Mouse (Mus musculus): Measurements from ENCODE around the gene Gga1.
A peak's percentile ranks its signal among the peaks of the same experiment; 100 is the strongest.
"Not testable (repeated sequence)": the region's sequence is repeated elsewhere in the genome, so short reads cannot be mapped to it uniquely, and the experiment has no call there.

Gga1 gene

DNA sequence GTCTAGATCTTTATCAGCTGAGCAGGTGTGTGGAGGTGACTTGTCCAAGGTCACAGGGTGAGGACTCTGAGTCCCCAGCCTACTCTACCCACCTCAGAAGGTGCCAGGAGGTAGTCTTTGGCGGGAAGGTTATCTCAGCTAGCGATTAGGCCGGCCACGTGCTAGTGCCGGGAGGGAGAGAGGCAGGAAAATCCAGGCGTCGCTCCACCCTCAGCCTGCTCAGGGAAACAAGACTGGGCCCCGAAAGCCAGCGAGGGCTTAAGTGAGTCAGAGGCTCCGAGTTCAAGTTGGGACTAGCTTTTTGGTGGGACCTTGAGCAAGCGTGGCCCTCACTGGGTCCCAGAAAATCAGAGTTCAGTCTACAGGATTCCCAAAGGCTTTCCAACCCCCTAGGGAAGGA, 31.7 kb upstream of the Gga1 start:
- no peak for DNase-seq (ENCODE audit: low spot score)

DNA sequence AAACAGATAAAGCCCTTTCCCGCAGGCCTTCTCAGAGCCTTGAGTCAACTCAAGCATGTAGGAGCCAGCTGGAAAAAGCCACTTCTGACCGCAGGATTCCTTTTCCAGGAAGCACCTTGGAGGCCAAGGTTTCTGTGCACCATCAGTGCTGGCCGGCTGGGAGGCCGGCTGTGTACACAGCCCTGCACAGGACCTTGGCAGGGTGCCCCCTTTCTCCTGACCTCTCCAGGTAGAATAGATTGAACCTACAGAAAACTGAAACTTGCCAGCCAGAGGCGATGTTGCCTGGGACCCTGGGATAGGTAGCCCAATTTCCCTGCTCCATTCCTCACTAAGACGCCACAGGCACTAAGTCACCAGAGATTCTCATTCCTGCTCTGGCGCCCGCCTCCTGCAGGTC, 31.1 kb upstream of the Gga1 start:
- no peak for DNase-seq (ENCODE audit: low spot score)

DNA sequence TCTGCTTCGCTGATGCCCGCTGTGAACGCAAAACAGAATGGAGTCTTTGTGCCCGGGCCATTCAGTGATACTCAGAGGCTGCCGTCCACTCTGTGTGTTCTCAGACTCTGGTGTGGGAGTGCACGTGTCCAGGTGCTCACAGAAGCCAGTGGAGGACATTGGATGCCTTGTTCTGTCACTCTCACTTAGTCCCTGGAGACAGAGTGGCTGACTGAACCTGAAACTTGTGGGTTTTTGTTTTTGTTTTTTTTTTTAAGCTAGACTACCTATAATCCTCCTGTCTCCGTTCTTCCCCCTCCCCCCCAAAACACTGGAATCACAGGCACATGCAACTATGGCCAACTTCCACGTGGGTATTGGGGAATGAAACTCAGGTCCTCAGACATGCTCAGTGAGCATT, 30.6 kb upstream of the Gga1 start:
- DNase-seq (ENCODE audit: low spot score): no peak

DNA sequence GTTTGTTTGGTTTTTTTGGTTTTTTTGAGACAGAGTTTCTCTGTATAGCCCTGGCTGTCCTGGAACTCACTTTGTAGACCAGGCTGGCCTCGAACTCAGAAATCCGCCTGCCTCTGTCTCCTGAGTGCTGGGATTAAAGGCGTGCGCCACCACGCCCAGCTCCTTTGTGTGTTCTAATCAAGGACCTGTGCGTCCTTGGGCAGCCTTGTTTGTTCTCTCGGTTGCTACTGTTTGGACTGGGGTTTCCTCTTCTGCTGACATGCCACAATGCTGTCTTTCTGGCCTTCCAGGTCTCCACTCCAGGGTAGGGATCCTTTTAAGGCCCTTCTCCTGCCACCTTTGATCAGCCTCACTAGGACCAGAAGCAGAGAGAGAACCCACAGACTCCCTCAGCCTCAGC, 30.2 kb upstream of the Gga1 start:
- not testable (repeated sequence) for DNase-seq (ENCODE audit: low spot score)

DNA sequence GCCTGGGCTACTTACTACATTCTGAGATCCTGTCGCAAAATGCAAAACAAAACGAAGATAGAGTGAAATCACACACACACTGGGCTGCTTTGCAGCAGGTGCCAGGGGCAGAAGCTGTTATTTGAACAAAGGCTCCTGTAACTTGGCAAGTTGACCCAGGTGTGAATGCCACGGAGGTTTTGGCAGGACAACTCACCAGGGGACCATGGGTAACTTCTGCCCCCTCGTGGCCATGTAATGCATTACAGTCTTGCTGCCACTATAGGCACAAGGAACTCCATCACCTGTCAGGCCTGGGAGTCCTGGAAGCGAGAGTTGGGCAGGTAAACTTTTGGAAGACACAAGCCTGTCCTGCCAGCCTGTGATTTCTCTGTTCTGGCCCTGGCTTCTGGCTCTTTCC, 28.5 kb upstream of the Gga1 start:
- DNase-seq (ENCODE audit: low spot score): peak; percentile 81

DNA sequence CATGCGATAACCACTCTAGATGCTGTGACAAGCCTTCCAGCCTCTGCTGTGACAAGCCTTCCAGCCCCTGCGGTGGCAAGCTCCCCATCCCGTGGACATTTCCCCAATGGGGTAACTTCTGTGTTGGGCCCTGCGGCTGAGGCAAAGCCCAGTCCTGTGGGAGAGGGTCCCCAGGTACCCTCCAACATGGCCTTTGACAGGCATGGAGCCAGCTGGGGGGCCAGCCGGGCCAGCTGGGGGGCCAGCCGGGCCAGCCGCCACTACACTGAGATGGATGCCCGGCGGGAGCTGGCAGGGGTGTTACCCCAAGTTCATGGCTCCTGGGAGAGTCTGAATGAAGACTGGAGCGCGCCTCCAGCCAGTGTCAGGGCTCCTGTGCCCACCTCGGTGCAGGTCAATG, 27.5 kb upstream of the Gga1 start:
- peak; percentile 41 for DNase-seq (ENCODE audit: low spot score)

DNA sequence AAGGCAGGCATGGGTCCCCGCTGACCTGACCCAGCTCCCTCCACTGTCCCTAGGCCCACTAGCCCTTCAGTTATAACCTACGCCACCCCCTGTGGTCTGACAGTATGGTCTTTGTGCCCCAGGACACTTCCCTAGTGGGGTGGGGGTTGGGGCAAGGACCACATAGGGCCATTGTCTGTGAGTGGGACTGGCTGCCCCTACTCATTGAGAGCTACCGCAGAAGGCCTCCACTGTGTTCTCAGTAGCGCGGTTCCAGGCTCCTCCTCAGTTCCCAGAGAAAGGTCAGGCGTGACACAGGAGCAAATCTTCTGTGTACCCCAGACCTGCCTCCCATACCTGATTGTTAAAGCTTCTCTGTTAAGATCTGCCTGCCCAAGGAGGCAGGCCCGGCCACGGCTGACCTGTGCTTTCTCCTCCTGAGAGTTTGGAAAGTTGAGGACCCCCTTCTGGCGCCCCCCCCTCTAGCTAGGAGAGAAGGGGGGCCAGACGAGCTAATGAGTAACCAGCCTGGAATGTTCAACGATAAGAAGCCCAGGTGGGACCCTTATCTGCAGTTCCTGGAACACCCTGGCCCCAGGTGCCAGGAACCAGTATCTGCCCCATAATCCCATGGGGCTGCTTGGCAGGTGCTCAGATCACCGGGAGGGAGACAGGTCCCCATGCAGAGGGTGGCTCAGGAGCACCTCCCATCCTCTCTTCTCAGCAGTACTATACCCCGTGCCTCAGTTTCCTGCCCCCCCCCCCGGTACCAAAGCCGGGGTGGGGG, 26.7 kb upstream of the Gga1 start:
- peak; percentile 85 for DNase-seq (ENCODE audit: low spot score)

DNA sequence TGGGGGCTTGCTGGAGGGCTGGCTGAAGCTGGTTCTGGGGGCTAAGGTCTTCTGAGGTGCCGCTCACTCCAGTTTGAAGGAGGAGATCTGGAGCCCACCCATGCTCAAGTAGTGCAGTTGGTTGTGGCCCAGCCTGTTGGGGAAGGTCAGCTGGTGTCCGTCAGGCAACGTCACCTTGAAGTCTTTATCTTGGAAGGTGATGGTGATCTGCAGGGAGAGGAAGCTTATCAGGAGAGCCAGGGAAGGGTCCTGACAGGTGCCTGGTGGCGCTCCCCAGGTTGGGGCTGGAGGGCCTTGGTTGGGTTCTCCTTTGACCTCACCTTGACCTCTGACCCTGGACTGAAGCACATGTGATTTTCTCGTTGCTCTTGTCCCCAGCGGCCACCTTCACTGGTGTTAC, 26.0 kb upstream of the Gga1 start:
- peak; percentile 72 for DNase-seq (ENCODE audit: low spot score)

DNA sequence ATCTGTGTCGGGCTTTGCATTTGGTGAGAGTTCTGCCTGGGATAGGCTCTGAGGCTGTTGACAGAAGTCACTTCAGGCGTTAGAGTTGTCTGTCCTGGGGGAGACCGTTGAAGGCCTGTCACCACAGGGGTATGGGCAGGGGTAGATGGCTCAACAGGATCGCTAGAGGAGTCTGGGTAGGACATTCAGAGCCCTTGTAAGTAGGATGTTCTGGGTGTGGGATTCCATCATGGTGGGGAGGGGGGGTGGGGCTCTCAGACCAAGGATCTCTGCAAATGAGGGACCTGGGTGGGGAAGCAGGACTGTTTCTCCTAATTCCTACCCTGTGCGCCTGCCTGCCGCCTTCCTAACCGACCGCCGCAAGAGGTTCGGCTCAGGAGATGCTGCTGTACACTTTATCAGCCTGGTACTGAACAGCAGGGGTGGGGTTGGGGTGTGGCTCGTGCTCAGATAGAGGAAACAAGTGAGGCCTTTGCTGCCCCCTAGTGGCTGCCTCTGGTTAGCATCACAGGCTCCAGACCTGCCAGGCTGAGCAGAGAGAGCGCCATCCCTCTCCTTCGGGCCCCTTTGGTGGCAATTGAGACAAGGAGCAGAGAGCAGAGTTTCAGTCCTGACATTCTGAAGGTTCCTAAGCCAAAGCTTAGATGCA, 25.4 kb upstream of the Gga1 start:
- DNase-seq (ENCODE audit: low spot score): peak; percentile 89

DNA sequence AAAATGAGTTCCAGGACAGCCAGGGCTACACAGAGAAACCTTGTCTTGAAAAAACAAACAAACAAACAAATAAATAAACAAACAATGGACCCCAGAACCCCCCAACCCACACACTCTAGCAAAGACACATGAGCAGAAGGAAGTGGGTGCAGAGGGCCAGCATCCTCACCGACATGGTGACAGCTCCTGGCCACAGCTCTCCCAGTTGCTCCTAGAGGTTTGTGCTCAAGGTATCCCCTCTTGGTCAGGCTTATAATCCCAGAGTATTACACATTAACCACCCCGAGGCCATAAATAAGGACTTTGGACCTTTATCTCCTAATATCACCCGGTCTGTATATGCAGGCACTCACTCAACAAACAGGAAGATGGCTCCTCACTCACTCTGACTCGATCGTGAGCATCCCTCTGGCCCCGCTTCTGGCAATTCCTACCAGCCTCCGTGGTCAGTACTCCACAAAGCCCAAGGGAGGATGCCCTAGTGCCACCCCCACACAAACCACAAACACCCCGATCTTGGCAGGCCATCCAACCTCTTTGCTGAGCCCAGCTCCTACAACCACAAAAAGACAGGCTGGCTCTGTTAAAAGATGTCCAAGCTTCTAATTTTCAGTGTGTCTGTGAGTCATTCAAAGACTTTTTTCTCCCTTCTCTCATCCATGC, 21.6 kb upstream of the Gga1 start, which contains the start of gene Lgals2:
Gene Lgals2 (minus strand): TSS at position 227 of the 663 bp plus-strand sequence.
- DNase-seq (ENCODE audit: low spot score): peak; percentile 71

DNA sequence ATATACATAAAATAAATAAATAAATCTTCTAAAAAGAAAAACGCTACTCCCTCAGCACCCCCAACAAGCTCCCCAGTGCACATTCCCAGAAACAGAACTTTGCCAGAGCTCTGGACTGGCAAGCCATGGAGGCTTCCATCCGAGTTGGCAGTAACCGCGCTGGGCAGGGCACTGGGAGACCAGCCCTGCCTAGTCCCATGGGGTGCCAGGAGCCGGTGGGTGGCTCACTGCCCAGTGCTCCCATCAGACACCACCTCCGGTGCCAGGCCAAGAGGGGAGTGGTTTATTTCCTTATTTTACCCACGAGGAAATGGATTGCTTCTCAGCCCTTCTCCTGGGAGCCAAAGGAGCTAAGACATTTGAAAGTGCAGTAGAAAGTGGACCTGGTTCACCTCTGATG, 20.0 kb upstream of the Gga1 start:
- DNase-seq (ENCODE audit: low spot score): no peak

DNA sequence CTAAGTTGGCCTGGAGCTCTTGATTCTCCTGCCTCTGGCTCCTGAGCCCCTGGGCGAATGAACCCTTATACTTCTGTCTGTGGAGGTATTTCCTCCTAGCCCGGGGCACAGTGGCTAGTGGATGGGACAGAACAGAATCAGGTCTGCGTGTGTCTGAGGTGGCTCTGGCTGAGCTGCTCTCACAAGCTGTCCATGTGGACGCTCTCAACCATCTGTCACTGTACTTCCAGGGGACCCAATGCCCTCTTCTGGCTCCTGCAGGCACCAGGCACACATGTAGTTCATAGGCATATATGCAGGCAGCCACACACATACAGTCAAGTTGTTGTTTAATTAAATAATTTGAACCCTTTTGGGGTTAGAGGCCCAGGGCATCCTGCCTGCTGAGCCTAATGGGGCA, 17.7 kb upstream of the Gga1 start:
- DNase-seq (ENCODE audit: low spot score): no peak

DNA sequence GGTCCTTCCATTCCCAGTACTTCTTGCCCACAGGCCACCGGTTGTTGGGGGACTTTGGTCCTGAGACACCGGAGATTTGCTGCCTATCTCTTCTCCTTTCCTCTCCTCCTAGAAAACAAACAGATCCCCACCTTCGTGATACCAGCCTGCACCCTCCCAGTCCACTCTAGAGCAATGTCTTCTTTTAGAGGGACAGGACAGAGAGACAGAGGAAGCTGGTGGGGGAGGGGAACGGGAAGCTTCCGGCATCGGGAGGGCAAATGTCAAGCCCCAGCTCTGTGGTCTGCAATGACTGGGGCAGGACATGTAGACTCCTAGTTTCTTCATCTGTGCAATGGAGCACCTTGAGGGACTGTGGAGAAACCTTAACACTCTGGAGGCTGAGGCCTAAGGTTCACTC, 17.3 kb upstream of the Gga1 start:
- DNase-seq (ENCODE audit: low spot score): peak; percentile 79

DNA sequence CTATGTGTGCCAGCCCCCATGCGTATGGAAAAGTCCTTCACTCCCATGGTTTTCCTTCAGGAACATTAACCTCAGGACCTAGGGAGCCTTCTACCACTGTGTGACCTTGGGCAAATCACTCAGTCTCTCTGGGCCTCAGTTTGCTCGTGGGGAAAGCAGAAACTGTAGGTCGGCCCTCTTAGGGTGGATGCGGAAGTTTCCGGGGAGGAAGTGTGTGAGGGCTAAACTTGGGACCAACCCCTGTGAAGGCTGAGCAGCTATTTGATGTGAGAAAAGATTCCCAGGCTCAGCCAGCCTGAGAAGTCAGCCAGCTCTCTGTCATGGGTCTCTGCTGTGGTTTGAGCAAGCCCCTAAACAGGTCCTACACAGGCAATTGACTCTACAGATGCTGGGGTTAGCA, 14.7 kb upstream of the Gga1 start:
- no peak for DNase-seq (ENCODE audit: low spot score)

DNA sequence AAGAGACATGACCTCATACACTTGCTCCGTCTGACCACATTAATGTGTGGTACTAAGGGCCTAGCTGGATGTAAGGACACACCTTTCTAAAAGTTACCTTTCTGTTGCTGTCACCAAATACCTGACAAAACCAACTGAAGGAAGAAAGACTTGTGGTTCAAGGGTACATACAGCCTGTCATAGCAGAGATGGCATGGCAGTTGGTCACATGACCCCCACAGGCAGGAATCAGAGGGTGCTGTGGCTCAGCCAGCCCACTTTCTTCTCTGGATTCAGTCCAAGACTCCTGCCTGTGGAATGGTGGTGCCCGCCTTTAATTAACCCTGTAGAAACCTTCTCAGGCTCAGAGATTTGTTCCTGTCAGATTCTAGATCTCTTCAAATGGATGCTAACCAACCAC, 13.8 kb upstream of the Gga1 start:
- no peak for DNase-seq (ENCODE audit: low spot score)

DNA sequence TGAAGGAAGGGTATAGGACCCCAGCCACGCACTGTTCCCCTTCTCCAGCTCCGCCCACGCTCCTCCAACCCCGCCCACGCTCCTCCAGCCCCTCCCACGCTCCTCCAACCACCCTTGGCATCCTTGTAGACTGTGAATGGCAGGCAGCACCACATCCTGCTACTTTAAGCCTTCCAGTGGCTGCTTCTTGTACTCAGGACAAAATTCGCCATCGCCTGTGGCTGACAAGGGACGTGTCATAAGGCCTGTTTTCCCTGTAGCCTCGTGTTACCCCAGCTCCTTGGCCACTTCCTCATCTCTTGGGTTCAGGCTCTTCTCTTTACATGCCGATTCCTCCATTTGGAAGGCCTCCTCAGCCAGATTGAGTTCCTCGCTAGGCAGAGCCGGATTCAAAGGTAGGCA, 13.1 kb upstream of the Gga1 start:
- no peak for DNase-seq (ENCODE audit: low spot score)

DNA sequence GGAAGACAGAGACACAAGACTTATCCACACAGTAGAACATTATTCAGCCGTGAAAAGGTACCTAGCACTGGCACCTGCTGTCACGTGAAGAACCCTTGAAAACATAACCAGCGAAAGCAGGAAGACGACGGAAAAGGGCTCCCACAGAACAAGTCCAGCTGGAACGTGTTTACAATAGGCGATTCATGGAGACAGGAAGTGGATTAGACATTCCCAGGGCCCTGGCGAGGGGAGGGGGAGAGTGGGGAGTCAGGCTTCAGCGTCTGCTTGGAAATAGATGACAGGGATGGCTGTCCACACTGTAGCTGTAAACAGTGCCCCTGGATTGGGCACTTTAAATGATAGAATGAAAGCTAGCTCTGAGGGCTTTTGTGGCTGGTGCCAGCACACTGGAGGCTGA, 8.6 kb upstream of the Gga1 start:
- DNase-seq (ENCODE audit: low spot score): peak; percentile 81

DNA sequence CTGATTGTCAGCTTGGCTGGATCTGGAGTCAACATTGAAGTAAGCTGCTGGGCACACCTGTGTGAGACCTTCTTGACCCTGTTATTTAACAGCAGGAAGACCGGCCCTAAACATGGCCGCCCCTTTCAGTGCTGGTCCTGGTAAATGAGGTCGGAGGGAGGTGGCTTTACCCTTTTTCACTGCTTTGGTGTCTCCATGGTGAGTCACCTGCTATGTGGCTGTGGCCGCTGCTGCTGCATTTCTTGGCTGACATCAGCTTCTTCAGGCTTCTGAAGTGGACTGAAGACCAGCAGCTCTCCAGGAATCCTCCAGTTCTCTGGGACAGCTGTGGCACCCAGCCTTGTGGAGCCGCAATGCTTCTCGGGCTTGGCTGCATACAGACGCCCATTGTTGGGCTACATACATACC, 8.2 kb upstream of the Gga1 start:
- no peak for DNase-seq (ENCODE audit: low spot score)

DNA sequence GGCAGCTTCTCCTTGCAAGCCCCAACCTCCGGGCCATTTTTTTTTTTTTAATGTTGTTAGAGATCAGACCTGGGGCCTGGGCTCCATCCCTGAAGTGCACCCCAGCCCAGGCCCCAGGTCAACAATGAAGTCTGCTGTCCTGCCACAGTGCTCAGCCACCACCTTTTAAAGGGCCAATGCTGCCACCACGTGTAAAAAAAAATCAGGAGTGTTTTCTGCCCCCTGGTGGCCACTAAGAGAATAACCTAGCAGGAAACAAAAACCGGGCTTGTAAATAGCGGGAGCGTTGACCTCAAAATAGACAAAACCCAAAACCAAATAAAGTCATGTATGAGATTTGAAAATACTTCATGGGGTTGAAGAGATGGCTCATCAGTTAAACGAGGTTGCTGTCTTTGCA, 7.2 kb upstream of the Gga1 start:
- peak; percentile 58 for DNase-seq (ENCODE audit: low spot score)

DNA sequence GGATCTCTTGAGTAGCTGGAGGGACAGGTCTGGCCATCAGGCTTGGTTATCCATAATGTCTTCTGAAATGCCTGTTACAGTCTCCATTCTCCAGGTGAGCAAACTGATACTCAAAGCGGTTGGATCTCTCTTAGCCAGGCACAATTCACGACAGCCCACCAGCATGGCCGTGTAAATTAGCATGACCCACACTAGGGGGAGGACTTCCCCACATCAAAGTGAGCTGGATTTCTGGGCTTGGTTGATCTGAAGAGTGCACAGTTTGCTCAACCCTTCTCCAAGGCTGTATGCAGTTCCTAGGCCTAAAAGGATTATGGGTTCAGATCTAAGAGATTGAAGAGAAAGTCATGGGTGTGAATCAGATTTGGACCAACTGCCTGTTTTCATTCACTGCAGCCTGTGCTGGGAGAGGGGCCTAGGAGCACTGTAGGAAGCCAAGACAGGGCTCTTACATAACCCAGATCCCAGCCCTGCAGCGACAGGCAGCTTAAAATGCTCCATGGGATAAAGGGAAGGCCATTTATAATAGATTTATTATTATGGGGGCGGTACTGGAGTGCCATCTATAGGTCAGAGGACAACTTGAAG, 4.9 kb upstream of the Gga1 start:
- no peak for DNase-seq (ENCODE audit: low spot score)

DNA sequence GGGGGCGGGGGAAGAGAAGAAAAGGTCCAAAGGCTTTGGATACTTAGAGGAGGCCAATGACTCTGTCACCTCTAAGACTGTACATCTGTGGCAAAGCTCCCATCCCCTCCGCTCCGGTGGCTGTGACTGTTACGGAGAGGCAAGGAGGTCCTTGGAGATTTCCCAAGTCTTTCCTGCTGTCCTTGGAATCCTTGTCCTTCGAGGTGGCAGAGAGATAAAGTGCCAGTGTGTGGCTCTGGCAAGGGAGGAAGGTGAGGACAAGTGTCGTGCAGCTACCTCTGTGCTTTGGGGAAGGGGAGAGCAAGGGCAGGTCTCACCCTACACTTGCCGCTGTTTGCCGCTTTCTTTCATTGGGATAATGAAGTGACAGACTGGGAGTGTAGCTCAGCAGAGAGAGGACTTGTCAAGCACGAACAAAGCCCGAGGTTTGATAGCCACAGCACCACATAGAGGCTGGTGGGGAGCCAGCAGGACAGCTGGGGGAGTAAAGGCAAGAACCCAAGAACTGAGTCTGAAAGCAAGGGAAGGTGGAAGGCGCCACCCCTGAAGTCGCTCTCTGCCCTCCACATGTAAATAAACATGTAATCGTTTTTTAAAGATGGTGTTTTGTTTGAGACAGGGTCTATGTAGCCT, 3.1 kb upstream of the Gga1 start:
- no peak for DNase-seq (ENCODE audit: low spot score)

DNA sequence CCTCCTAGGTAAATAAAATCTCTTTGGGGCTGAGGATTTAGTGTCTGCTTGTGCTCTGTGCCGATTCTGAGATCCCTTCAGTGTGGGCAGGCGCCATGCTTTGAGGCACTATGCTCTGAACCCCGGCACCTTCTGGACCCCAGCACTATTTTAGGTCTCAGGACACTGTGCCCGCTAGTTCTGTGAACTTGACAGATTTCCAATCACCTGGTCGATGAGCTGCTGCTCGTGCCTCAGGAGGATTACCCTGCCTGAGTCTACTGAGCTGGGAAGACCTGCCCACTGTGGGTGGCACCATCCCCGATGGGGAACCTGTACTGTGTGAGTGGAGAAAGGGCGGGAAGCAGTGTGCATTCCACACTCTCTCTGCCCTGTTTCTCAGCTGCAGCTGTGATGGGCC, 2.0 kb upstream of the Gga1 start:
- DNase-seq (ENCODE audit: low spot score): no peak

DNA sequence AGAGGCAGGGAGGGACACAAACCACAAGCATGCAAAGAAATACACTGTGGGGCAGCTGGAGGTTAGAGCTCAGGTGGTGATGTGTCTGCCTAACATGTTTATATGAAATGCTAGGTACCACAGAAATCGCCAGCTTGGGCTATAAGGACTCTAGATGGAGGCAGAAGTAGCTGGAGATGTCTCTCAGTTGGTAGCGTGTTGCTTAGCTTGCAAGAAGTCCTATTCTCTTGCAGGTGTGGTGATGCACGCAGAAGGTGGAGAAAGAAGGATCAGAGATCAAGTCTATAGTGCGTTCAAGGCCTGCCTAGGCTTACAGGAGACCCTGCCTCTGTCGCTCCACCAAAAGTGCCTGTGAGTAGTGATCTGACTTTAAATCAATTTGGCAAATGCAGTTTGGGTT, 1.5 kb upstream of the Gga1 start:
- no peak for DNase-seq (ENCODE audit: low spot score)

Data from yolk sac, embryonic 10.5 days (tissue).